Mouse (Mus musculus): Measurements from ENCODE around the gene Cadm1. TPM values are rescaled to one million over a fixed set of nuclear protein-coding genes. Genes with fewer than 3 reads are reported as not detected.

The Cadm1 gene
- polyA plus RNA-seq, 1 experiment from 2014 or later = 96.0 TPM

GRCm38 (mm10) chr9:47516238-47516637, 13.7 kb upstream of the Cadm1 start:
- no peak overlapping the region for H3K27ac ChIP-seq (ENCODE audit: low read length)
- H3K4me3 ChIP-seq (ENCODE audit: low read length) = no peak overlapping the region
- H3K9me3 ChIP-seq (ENCODE audit: control insufficient read depth, low read length) = no peaks in the 10 kb centered on the region
- H3K4me2 ChIP-seq (ENCODE audit: low read depth, low read length) = no peak overlapping the region
- H3K4me1 ChIP-seq (replicated peaks; ENCODE audit: control insufficient read depth, insufficient read depth, low read length) = no peaks in the 10 kb centered on the region
- peaks cover 4% of the 10 kb centered on the region; the same call in 1 of the 2 replicates for H3K27me3 ChIP-seq (ENCODE audit: control insufficient read depth, insufficient read depth, low read depth, low read length)
- 41% methylated on average over 4 of the region's 4 CpGs for WGBS
- no peak overlapping the region for H3K9ac ChIP-seq (ENCODE audit: low read length)
- no peaks in the 10 kb centered on the region for H3K36me3 ChIP-seq (ENCODE audit: control insufficient read depth, insufficient read depth, low read length)
- ATAC-seq (ENCODE audit: low read depth) = no peak

GRCm38 (mm10) chr9:47527290-47527689, 2.7 kb upstream of the Cadm1 start:
- H3K9me3 ChIP-seq (ENCODE audit: control insufficient read depth, low read length) = no peaks in the 10 kb centered on the region
- peaks cover 19% of the 10 kb centered on the region for H3K27me3 ChIP-seq (ENCODE audit: control insufficient read depth, insufficient read depth, low read depth, low read length)
- no peaks in the 10 kb centered on the region for H3K36me3 ChIP-seq (ENCODE audit: control insufficient read depth, insufficient read depth, low read length)
- H3K9ac ChIP-seq (ENCODE audit: low read length) = no peak overlapping the region
- H3K4me3 ChIP-seq (ENCODE audit: low read length) = no peak overlapping the region
- WGBS = 91% methylated on average over 9 of the region's 9 CpGs
- H3K4me2 ChIP-seq (ENCODE audit: low read depth, low read length) = no peak overlapping the region
- peaks cover 9% of the 10 kb centered on the region for H3K4me1 ChIP-seq (replicated peaks; ENCODE audit: control insufficient read depth, insufficient read depth, low read length)
- no peak for ATAC-seq (ENCODE audit: low read depth)
- H3K27ac ChIP-seq (ENCODE audit: low read length) = no peak overlapping the region

GRCm38 (mm10) chr9:47527741-47528140, 2.2 kb upstream of the Cadm1 start:
- no peak for ATAC-seq (ENCODE audit: low read depth)
- no peaks in the 10 kb centered on the region for H3K9me3 ChIP-seq (ENCODE audit: control insufficient read depth, low read length)
- peaks cover 9% of the 10 kb centered on the region for H3K4me1 ChIP-seq (replicated peaks; ENCODE audit: control insufficient read depth, insufficient read depth, low read length)
- H3K27ac ChIP-seq (ENCODE audit: low read length) = no peak overlapping the region
- 69% methylated on average over 5 of the region's 5 CpGs for WGBS
- no peak overlapping the region for H3K4me3 ChIP-seq (ENCODE audit: low read length)
- no peak overlapping the region for H3K9ac ChIP-seq (ENCODE audit: low read length)
- H3K27me3 ChIP-seq (ENCODE audit: control insufficient read depth, insufficient read depth, low read depth, low read length) = peaks cover 24% of the 10 kb centered on the region
- no peak overlapping the region for H3K4me2 ChIP-seq (ENCODE audit: low read depth, low read length)
- no peaks in the 10 kb centered on the region for H3K36me3 ChIP-seq (ENCODE audit: control insufficient read depth, insufficient read depth, low read length)

- Histone ChIP-seq H3K4me2 (ENCODE audit: low read depth, low read length) (peak overlapping the region; percentile 65), H3K4me3 (ENCODE audit: low read length) (peak overlapping the region; percentile 63), H3K27me3 (ENCODE audit: control insufficient read depth, insufficient read depth, low read depth, low read length) (peaks cover 32% of the 10 kb centered on the region), H3K9me3 (ENCODE audit: control insufficient read depth, low read length) (no peaks in the 10 kb centered on the region), H3K27ac (ENCODE audit: low read length) (peak overlapping the region; percentile 80; the same call in 1 of the 2 replicates), H3K4me1 (replicated peaks; ENCODE audit: control insufficient read depth, insufficient read depth, low read length) (peaks cover 12% of the 10 kb centered on the region), H3K36me3 (ENCODE audit: control insufficient read depth, insufficient read depth, low read length) (no peaks in the 10 kb centered on the region), H3K9ac (ENCODE audit: low read length) (peak overlapping the region; percentile 47)
- 2% methylated on average over 11 of the region's 11 CpGs for WGBS
- no peak for ATAC-seq (ENCODE audit: low read depth)
Observed at GRCm38 (mm10) chr9:47529182-47529581, 791 bp upstream of the Cadm1 start.

- Histone ChIP-seq H3K4me2 (ENCODE audit: low read depth, low read length) (peak overlapping the region; percentile 65), H3K9ac (ENCODE audit: low read length) (peak overlapping the region; percentile 84), H3K4me3 (ENCODE audit: low read length) (peak overlapping the region; percentile 63), H3K36me3 (ENCODE audit: control insufficient read depth, insufficient read depth, low read length) (no peaks in the 10 kb centered on the region), H3K27me3 (ENCODE audit: control insufficient read depth, insufficient read depth, low read depth, low read length) (peaks cover 32% of the 10 kb centered on the region), H3K9me3 (ENCODE audit: control insufficient read depth, low read length) (no peaks in the 10 kb centered on the region), H3K4me1 (replicated peaks; ENCODE audit: control insufficient read depth, insufficient read depth, low read length) (peaks cover 12% of the 10 kb centered on the region), H3K27ac (ENCODE audit: low read length) (peak overlapping the region; percentile 80)
- 0% methylated on average over 13 of the region's 30 CpGs for WGBS
- ATAC-seq (ENCODE audit: low read depth) = peak; percentile 18
Observed at GRCm38 (mm10) chr9:47530544-47530921, 560 bp downstream of the Cadm1 start.

- Histone ChIP-seq H3K4me1 (replicated peaks; ENCODE audit: control insufficient read depth, insufficient read depth, low read length) (peaks cover 12% of the 10 kb centered on the region), H3K27me3 (ENCODE audit: control insufficient read depth, insufficient read depth, low read depth, low read length) (peaks cover 32% of the 10 kb centered on the region), H3K9ac (ENCODE audit: low read length) (peak overlapping the region; percentile 84), H3K4me2 (ENCODE audit: low read depth, low read length) (peak overlapping the region; percentile 65), H3K4me3 (ENCODE audit: low read length) (peak overlapping the region; percentile 63), H3K9me3 (ENCODE audit: control insufficient read depth, low read length) (no peaks in the 10 kb centered on the region), H3K27ac (ENCODE audit: low read length) (peak overlapping the region; percentile 80), H3K36me3 (ENCODE audit: control insufficient read depth, insufficient read depth, low read length) (no peaks in the 10 kb centered on the region)
- WGBS = under 1% methylated on average over 95 of the region's 110 CpGs
- ATAC-seq (ENCODE audit: low read depth) = peak; percentile 11; the same call in 1 of the 2 replicates
Observed at GRCm38 (mm10) chr9:47530922-47531850, 1.2 kb downstream of the Cadm1 start.

GRCm38 (mm10) chr9:47532215-47532865, 2.4 kb downstream of the Cadm1 start:
- Histone ChIP-seq H3K4me3 (ENCODE audit: low read length) (peak overlapping the region; percentile 63), H3K36me3 (ENCODE audit: control insufficient read depth, insufficient read depth, low read length) (no peaks in the 10 kb centered on the region), H3K27ac (ENCODE audit: low read length) (no peak overlapping the region), H3K27me3 (ENCODE audit: control insufficient read depth, insufficient read depth, low read depth, low read length) (peaks cover 32% of the 10 kb centered on the region), H3K9me3 (ENCODE audit: control insufficient read depth, low read length) (no peaks in the 10 kb centered on the region), H3K4me2 (ENCODE audit: low read depth, low read length) (peak overlapping the region; percentile 65), H3K4me1 (replicated peaks; ENCODE audit: control insufficient read depth, insufficient read depth, low read length) (peaks cover 12% of the 10 kb centered on the region), H3K9ac (ENCODE audit: low read length) (peak overlapping the region; percentile 84)
- ATAC-seq (ENCODE audit: low read depth) = no peak
- WGBS = 3% methylated on average over 20 of the region's 20 CpGs

GRCm38 (mm10) chr9:47533461-47533860, 3.5 kb downstream of the Cadm1 start:
- ATAC-seq (ENCODE audit: low read depth) = no peak
- 37% methylated on average over 8 of the region's 8 CpGs for WGBS

More at GRCm38 (mm10) chr9:47533461-47533860, 3.5 kb downstream of the Cadm1 start:
- Histone ChIP-seq H3K9me3 (ENCODE audit: control insufficient read depth, low read length) (no peaks in the 10 kb centered on the region), H3K4me2 (ENCODE audit: low read depth, low read length) (peak overlapping the region; percentile 65), H3K27me3 (ENCODE audit: control insufficient read depth, insufficient read depth, low read depth, low read length) (peaks cover 31% of the 10 kb centered on the region), H3K4me3 (ENCODE audit: low read length) (peak overlapping the region; percentile 14; the same call in 1 of the 2 replicates), H3K9ac (ENCODE audit: low read length) (peak overlapping the region; percentile 5; the same call in 1 of the 2 replicates), H3K36me3 (ENCODE audit: control insufficient read depth, insufficient read depth, low read length) (no peaks in the 10 kb centered on the region), H3K4me1 (replicated peaks; ENCODE audit: control insufficient read depth, insufficient read depth, low read length) (peaks cover 15% of the 10 kb centered on the region), H3K27ac (ENCODE audit: low read length) (no peak overlapping the region; the same call in 1 of the 2 replicates)

Measured in lung, embryonic 16.5 days (tissue).